Mouse (Mus musculus) cerebellum, postnatal 14 days (tissue): ENCODE measurements at regions not wholly inside any gene's neighbourhood (a gene's known extent, or its start where the extent isn't known, plus 50 kb on each side); places are given as distances from the start of the nearest gene placed in this dataset.
A peak's percentile ranks its signal among the peaks of the same experiment; 100 is the strongest.

Experiments
- DNase-seq, 2 experiments: peaks; one replicate each; pipeline ENCODE4 v3.0.0; 2021; ENCODE audit warnings: mixed read lengths in 2 of 2

- peak; percentile 50 to 55 for DNase-seq
Measured at GRCm38 (mm10) chr11:93808431-93808830, 77.1 kb downstream of the Utp18 start.

- DNase-seq = no peak
Measured at GRCm38 (mm10) chr11:93807205-93807604, 78.4 kb downstream of the Utp18 start.

- DNase-seq = peak; percentile 68 to 74
Measured at GRCm38 (mm10) chr11:93771143-93771940, 114.2 kb downstream of the Utp18 start.

GRCm38 (mm10) chr11:93765961-93766360 lies 119.6 kb downstream of the Utp18 start:
- no peak for DNase-seq

GRCm38 (mm10) chr11:93762832-93763530 lies 122.6 kb downstream of the Utp18 start:
- peak; percentile 66 to 72 for DNase-seq

GRCm38 (mm10) chr11:93757825-93758224 lies 127.7 kb downstream of the Utp18 start:
- no peak for DNase-seq

GRCm38 (mm10) chr11:93736618-93737017 lies 148.9 kb downstream of the Utp18 start:
- DNase-seq = no peak

GRCm38 (mm10) chr11:93733568-93734185 lies 151.9 kb downstream of the Utp18 start:
- DNase-seq = no peak

GRCm38 (mm10) chr11:93729119-93729518 lies 156.4 kb downstream of the Utp18 start:
- no peak for DNase-seq

- DNase-seq = no peak
Measured at GRCm38 (mm10) chr11:93725242-93725641, 160.3 kb downstream of the Utp18 start.

GRCm38 (mm10) chr11:93719141-93719540 lies 166.4 kb downstream of the Utp18 start:
- DNase-seq = no peak

GRCm38 (mm10) chr11:93709686-93710085 lies 175.9 kb downstream of the Utp18 start:
- DNase-seq = no peak

- DNase-seq = peak in 1 of 2 experiments; percentile 14
Measured at GRCm38 (mm10) chr11:93696982-93697541, 188.5 kb downstream of the Utp18 start.

GRCm38 (mm10) chr11:93696096-93696890 lies 189.3 kb downstream of the Utp18 start:
- peak; percentile 81 to 88 for DNase-seq

- no peak for DNase-seq
Measured at GRCm38 (mm10) chr11:93683691-93684090, 201.9 kb downstream of the Utp18 start.

GRCm38 (mm10) chr11:93676299-93676698 lies 209.3 kb downstream of the Utp18 start:
- DNase-seq = no peak

- DNase-seq = no peak
Measured at GRCm38 (mm10) chr11:93672025-93672424, 213.5 kb downstream of the Utp18 start.

GRCm38 (mm10) chr11:93661657-93662056 lies 223.9 kb downstream of the Utp18 start:
- no peak for DNase-seq

GRCm38 (mm10) chr11:93660379-93660778 lies 225.2 kb downstream of the Utp18 start:
- no peak for DNase-seq

GRCm38 (mm10) chr11:93658719-93659118 lies 226.8 kb downstream of the Utp18 start:
- no peak for DNase-seq

- DNase-seq = no peak
Measured at GRCm38 (mm10) chr11:93655602-93656239, 229.8 kb downstream of the Utp18 start.

GRCm38 (mm10) chr11:93653401-93653800 lies 232.2 kb downstream of the Utp18 start:
- DNase-seq = peak; percentile 49 to 51
